Mouse (Mus musculus): ENCODE data around the gene Bri3bp.

Gene Bri3bp

DNA sequence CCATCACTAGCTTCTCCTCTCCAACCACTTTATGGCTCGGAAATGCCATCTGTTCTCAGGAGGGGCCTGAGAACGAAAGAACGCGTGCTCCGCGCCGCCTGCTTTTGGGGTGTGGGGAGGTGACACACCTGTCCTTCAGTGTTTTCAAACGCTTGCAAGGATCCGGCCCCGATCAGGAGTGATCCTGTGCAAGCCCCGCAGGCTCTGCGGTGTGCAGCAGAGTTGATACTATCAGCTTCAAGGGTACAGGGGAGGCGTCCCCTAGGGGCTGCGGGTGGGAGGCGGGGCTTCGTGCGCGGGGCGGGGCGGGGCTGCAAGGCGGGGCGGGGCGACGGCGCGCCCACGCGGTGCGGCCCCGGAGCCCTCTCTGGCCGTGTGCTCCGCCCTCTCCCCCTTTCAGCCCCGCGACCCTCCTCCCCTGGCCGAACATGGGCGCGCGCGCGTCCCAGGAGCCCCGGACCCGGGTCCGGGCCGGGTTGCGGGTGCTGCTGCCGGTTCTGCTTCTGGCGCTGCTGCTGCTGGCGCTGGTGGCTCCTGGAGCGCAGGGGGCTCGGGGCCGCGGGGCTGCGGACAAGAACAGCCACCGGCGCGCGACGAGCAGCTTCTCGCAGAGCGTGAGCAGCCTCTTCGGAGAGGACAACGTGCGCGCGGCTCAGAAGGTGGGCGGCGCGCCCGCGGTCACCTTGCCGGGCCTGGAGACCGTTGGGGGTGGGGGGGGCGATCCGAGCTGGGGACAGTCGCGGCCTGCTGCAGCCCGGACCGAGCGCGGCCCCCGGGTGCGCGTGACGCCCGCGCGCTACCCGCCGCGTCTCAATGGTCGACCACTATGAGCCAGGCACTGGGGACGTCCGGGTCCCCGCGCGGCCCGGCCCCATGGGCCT, at the start of gene Bri3bp:
TSS of gene Bri3bp (plus strand) at position 335 of the 881 bp plus-strand sequence.
- TF ChIP-seq GATA4 (IDR thresholded peaks at IDR 0.05; ENCODE audit: insufficient replicate concordance, low read length) = no peak

- TF ChIP-seq GATA4 (IDR thresholded peaks at IDR 0.05; ENCODE audit: insufficient replicate concordance, low read length) = no peak
These were observed 49.8 kb upstream of the Bri3bp start for GRCm38 (mm10) chr5:125391609-125392008.

- TF ChIP-seq GATA4 (IDR thresholded peaks at IDR 0.05; ENCODE audit: insufficient replicate concordance, low read length) = no peak
These were observed 48.8 kb upstream of the Bri3bp start for GRCm38 (mm10) chr5:125392618-125392976.

- no peak; the same call in 1 of the 2 replicates for TF ChIP-seq GATA4 (IDR thresholded peaks at IDR 0.05; ENCODE audit: insufficient replicate concordance, low read length)
These were observed 48.3 kb upstream of the Bri3bp start for GRCm38 (mm10) chr5:125392977-125393621.

- TF ChIP-seq GATA4 (IDR thresholded peaks at IDR 0.05; ENCODE audit: insufficient replicate concordance, low read length) = no peak
These were observed 47.5 kb upstream of the Bri3bp start for GRCm38 (mm10) chr5:125393622-125394603.

- no peak for TF ChIP-seq GATA4 (IDR thresholded peaks at IDR 0.05; ENCODE audit: insufficient replicate concordance, low read length)
These were observed 46.4 kb upstream of the Bri3bp start for GRCm38 (mm10) chr5:125395008-125395407.

- no peak for TF ChIP-seq GATA4 (IDR thresholded peaks at IDR 0.05; ENCODE audit: insufficient replicate concordance, low read length)
These were observed 40.5 kb upstream of the Bri3bp start for GRCm38 (mm10) chr5:125400903-125401302.

GRCm38 (mm10) chr5:125402476-125402875, 38.9 kb upstream of the Bri3bp start:
- TF ChIP-seq GATA4 (IDR thresholded peaks at IDR 0.05; ENCODE audit: insufficient replicate concordance, low read length) = no peak

DNA sequence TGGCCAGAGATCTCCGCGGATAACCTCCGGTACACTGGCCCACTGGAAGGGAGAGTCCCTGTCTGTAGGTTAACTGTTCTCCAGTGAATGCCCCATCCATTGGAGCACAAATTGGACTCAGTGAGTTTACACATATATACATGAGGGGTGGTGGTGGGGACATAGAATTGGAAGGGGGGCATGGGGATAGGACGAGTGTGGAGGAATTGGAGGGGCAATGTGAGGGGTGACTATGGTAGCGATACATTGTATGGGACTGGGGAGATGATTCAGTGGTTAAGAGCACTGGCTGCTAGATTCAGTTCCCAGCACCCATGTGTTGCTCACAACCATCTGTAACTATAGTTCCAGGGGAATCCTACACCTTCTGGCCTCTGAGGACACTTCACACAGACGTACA, 38.4 kb upstream of the Bri3bp start:
- no peak for TF ChIP-seq GATA4 (IDR thresholded peaks at IDR 0.05; ENCODE audit: insufficient replicate concordance, low read length)

DNA sequence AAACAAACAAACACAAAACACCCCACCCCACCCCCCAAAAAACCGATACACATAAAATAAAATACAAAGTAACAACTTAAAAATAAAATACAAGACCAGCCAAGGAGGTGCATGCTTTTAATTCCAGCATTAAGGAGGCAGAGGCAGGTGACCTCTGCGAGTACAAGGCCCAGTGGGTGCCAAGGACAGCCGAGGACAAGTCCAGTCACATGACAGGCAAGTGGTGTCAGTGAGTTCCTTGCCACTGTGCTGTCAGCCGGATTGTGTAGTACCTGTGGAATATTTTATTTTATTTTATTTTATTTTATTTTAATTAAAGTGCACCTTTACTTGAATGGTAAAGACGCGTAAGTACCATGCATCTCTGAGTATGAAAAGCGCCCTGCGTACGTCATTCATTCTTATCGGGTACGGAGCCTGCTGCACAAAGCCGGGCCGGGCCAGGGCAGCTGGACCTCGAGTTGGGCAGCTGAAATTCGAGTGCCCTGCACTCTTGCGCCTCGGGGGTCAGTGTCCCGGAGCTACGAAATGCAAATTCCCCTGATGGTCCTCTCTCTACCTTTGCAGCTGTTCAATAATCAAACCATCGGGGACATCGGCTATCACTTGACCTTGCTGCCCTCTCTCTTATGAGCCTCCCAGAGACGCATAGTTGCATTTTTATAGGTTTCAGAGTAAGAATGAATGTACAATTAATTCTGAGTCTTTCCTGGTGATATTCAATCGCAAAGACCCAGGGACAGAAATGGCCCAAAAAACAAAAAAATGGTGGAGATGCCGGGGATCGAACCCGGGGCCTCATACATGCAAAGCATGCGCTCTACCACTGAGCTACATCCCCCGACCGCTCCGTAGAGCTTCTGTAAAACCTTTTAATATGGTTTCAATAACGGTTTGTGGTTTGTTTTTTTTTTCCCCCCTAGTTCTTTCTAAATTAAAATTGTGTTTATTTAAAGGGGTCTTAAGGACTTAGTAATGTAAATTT, 37.6 kb upstream of the Bri3bp start:
- TF ChIP-seq GATA4 (IDR thresholded peaks at IDR 0.05; ENCODE audit: insufficient replicate concordance, low read length) = no peak

DNA sequence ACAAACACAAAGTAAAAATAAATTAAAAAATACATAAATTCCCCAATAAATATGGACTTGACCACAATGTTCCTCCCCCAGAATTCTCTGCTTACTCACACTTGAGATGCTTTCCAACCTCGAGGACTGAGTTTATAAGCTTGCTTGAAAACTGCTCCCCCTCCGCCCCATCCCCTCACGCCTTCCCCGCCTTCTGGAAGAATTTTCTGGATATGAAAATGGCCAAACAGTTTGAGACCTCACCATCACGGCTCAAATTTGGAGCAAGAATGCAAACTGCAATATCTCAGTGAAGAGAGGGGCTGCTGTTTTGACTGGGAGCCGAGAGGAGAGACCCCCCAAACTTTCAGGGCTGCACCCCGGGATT, 36.8 kb upstream of the Bri3bp start:
- TF ChIP-seq GATA4 (IDR thresholded peaks at IDR 0.05; ENCODE audit: insufficient replicate concordance, low read length) = no peak

- no peak for TF ChIP-seq GATA4 (IDR thresholded peaks at IDR 0.05; ENCODE audit: insufficient replicate concordance, low read length)
These were observed 36.3 kb upstream of the Bri3bp start for GRCm38 (mm10) chr5:125404903-125405545.

DNA sequence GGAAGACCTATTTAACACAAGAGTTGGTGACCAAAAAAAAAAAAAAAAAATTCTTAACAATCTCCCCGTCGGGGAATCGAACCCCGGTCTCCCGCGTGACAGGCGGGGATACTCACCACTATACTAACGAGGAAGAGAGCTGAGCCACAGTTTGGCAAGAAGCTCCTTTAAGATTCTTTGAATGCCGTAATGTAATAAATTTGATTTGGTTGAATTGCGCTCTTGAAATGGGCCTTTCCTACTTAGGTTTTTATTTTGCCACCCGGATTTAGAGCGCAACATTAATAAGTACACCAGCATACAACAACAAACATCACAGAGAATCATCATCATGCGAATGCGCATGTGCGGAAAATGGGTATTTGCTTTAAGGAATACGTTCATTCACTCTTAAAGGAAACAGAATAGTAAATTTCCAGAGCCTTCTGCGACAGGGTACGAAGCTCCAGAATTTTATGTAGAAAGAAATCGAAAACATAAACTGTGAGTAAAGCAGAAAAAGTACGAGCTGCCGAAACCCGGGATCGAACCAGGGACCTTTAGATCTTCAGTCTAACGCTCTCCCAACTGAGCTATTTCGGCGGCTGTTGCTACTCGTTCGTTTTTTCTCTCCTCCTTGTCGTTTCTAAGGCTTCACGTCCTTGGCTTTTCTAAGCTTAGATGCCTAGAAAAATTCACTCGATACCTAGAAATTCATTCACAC, 35.7 kb upstream of the Bri3bp start:
- no peak for TF ChIP-seq GATA4 (IDR thresholded peaks at IDR 0.05; ENCODE audit: insufficient replicate concordance, low read length)

Measured in liver, adult (tissue).